Mouse (Mus musculus) cerebellum, adult 9-11 months (tissue): ENCODE results near the gene 4931409K22Rik.
"Not testable (repeated sequence)": the region's sequence is repeated elsewhere in the genome, so short reads cannot be mapped to it uniquely, and the experiment has no call there.

Experiments
- DNase-seq: peaks from one replicate; pipeline ENCODE4 v3.0.0; 2022

The 4931409K22Rik gene

DNA sequence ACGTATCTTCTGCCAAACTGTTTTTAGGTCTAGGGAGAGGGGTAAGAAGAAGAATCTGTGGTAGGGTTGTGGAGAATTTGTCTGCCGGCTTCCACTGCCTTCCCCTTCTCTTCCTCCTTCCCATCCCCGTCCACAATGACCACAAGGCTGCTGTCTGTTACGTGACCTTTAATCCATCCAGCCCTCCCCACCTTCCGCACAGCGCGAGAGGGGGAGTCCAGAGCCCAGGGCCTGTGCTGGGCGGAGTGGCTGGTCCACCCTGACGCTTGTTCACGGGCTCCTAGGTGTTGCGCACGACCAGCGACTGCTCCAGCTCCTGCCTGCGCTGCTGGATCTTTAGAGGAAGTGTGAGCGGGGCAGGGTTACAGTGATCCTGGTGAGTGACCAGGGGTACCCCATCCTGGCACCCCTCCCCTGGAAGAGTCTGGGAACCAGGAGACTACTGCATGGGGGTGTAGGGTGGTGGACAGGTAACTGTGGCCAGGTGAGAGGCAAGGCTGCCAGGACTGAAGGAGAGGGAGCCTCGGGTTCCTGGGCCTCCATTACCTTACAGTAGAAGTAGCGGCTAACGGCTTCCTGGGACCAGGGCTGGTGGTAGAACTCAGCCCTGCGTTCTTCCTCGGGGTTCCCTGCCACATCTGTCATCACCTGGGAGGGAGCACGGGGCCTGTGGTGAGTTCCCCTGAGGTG lies 36.0 kb upstream of the 4931409K22Rik start:
- peak; percentile 27 for DNase-seq

DNA sequence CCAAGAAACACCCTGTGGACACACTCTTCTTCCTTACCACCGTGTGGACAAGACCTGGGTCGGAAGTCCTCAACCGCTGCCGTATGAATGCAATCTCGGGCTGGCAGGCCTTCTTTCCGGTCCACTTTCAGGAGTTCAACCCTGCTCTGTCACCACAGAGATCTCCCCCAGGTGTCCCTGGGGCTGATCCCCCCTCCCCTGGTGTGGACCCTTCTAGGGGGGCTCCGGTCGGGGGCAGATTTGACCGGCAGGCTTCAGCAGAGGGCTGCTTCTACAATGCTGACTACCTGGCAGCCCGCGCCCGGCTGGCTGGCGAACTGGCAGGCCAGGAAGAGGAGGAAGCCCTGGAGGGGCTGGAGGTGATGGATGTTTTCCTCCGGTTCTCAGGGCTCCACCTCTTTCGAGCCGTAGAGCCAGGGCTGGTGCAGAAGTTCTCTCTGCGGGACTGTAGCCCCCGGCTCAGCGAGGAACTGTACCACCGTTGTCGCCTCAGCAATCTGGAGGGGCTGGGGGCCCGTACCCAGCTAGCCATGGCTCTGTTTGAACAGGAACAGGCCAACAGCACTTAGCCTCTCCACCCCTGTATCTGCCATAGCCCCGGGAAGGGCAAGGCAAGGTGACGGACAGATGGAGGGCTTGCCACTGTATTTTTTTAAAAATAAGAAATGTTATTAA lies 35.3 kb upstream of the 4931409K22Rik start:
- DNase-seq: peak; percentile 18

DNA sequence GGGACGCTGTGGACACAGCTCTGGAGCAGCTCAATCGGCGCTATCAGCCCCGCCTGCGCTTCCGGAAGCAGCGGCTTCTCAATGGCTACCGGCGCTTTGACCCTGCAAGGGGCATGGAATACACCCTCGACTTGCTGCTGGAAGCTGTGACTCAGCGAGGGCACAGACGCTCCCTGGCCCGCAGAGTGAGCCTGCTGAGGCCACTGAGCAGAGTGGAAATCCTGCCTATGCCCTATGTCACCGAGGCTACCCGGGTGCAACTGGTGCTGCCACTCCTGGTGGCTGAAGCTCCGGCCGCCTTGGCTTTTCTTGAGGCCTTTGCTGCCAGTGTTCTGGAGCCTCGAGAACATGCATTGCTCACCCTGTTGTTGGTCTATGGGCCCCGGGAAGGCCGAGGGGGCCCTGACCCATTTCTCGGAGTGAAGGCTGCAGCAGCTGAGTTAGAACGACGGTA lies 34.7 kb upstream of the 4931409K22Rik start:
- DNase-seq: no peak

DNA sequence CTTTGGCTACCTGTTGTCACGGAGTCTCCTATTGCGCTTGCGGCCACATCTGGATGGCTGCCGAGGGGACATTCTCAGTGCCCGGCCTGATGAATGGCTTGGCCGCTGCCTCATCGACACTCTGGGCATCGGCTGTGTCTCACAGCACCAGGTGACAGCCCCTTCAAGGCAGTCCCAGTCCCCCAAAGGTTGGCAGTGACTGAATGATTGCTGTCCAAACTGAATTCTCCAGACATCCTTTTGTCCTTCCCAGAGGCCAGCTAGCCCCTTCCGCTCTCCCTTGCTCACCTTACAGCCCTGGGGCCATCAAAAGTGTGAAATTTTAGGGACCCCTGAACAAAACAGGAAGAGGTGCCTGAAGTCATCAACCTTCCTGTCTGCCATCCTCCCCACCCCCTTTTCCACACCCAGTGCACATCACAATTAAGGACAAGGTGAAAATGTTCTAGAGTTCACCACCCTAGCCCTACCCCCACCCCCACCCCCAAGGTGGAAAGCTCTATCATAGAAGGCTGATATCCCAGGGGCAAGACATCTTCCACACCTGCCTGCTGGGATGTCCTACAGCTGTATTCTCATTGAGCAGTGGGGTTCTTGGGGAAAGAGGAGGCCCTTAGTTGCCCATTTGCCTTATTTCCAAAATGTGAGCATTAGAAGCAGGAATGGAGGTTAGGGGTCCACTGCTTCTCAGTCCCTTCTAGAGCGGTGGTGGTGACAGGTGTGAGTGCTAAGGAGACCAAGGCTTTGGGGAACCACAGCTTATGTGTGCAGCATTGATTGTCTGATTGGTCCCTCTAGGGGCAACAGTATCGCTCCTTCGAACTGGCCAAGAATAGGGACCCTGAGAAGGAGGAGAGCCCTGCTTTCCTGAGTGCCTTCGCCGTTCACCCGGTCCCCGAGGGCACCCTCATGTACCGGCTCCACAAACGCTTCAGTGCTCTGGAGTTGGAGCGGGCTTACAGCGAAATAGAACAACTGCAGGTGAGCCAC lies 33.2 kb upstream of the 4931409K22Rik start:
- no peak for DNase-seq

DNA sequence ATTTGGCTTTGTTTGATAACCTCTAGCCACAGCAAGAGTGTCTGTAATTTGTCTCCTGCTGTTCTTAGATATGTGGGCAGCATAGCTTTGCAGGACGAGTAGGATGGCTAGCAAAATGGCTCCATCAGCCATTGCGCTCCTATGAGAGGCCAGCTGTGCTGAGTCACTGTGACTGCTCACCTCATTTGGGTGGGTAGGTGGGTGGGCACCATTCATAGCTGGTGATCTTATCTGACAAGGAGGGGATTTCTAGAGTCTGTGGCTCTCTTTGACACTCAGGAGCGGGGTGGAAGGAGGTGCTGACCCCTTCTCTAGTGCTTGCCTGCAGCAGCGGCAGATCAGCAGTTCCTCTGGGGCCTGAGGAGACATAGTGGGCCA lies 30.6 kb upstream of the 4931409K22Rik start:
- DNase-seq: no peak

DNA sequence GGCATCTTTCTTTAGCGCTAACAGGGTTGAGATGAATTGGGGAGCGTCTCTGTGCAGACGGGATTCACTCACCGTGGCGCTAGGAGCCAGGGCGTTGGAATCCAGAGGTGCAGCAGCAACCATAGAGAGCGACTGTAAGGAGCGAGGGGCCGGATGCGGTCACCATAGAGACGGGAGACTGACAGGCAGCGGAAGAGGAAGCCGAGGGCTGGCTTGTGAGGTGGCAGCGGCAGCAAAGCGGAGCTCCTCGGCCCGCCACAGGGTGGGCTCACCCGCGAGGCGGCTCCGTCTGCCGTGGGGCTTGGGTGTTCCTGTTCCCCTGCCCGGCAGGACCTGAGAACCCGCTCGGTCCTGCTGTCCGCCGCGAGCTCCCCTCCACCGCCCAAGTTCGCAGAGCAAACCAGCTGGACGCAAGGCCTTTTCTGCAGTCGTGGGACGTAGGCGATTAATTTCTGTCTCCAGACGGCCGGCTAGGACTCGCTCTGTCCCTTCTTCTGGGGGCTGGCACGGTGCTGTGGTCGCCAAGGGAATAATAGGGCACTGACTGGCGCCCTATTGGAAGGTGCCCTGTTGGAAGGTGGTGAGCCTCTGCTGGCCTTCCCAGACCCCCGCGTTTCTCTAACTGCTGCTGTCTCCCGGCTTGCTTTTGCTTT lies 30.1 kb upstream of the 4931409K22Rik start, which contains the start of gene Chpf2:
Gene Chpf2 (plus strand): TSS at position 195 of the 653 bp plus-strand sequence.
- DNase-seq: peak; percentile 76

DNA sequence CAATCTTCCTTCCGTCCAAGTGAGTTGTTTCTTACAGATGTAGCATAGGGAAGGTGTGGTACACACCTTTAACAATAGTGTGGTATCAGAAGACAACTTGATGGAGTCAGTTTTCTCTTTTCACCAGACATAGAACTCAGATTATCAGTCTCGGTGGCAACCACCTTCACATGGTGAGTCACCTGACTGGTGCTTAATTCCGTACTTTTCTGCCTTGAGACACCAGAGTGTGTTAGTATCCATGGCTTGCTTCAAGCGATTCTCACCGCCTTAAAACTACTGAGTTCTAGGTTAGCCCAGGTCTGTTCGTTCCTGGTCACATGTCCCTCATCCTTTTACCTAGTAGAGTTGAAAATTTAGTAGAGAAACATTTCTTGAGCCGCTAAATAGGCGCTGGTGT lies 29.5 kb upstream of the 4931409K22Rik start:
- DNase-seq: no peak

DNA sequence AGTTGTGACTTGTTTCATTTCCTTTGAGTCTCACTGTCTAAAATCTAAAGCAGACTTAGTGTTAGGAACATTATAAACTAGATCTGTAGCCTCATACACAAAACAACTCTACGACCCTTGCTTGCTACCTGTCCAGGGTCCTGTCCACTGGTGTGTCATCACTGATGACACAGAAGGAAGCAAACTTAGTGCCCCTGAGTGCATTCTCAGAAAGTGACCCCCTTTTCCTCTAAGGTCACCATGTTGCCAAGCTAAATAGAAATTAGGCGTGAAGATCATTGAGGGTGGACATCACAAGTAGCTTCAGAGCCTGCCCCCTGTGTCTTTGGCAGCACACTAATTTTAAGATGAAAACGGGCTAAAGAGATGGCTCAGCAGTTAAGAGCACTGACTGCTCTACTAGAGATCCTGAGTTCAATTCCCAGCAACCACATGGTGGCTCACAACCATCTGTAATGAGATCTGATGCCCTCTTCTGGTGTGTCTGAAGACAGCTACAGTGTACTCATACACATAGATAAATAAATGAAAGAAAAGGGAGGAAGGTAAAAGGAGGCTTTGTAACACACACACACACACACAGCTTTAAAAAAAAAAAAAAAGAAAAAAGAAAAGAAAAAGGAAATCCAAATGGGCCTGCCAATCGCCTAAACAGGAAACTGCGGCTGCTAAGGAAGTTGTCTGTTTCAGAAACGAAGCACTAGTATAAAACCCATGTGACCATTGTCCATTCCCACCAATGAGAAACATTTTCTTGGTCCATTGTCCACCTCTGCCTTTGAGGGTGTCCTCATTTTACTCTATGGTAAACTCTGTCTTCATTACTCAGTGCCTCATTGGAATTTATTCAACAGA lies 21.7 kb upstream of the 4931409K22Rik start:
- DNase-seq: peak; percentile 41

DNA sequence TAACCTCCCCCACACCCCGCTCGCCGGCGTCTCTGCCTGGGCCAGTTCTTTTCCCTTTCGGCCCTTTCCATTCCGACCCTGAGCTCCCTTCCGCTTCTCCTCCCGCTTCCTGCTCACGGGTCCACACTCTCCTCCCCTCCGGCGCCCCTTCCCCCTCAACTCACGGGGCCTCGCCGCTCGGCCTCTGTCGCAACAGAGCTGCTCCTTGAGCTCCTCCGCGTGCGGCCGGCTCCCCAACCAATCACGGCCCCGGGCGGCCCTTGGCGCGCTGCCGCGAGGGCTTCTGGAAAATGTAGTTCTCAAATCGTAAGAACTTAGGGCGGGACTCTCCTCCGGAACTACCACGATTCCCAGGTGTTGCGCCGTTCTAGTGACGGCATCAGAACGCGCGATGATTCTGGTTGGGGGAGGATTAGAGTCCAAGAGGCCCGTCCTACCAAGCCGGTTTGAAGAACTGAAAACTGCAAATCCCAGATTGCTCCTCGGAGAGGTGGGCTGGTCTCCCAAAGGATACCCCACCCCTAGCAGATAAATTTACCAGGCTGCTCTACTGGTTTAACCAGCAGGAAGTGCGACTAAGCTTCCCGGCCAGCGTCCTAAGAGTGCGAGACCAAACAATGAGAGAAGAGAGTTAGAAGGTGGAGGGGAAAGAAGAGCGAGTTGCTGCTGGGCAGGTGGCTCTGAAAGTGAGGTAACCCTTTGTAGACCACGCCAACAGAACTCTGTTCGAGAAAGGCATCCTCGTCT lies 20.7 kb upstream of the 4931409K22Rik start, which contains the start of gene Abcf2:
Gene Abcf2 (minus strand): TSS at position 285 of the 747 bp plus-strand sequence.
- peak; percentile 100 for DNase-seq

DNA sequence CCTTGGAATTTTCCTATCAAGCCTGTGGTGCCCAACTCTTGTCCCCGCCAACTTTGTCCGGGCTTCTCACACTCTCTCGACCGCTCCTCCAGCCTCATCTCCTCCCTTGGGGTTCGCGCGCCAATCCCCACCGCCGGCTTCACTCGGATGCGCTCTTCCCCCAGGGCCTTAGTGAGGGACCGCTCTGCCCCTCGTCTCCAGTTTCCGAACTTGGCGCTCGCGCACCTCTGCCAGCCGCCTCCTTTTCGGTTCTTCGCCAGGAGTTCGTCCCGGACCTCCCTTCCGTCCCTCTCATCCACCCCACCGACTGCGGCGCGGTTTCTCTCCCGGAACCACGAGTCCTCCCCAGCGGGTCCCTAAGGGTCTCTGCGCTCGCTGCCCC lies 20.2 kb upstream of the 4931409K22Rik start:
- no peak for DNase-seq

DNA sequence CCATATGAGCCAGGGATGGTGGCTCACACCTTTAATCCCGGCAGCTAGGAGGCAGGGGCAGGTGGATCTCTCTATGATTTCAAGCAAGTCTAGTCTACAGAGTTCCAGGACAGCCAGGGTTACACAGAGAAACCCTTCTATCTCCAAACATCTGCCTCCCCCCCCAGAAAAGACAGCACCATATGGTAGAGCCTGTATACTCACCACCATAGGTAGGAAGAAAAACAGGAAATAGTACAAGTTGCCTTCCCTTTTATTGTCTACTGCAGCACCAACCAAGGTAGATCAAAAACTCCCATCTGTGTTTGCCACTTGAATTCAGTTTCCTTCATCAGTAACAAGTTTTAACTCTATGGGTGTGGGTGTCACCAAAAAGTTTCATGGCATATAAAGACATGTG lies 19.3 kb upstream of the 4931409K22Rik start:
- DNase-seq: no peak

DNA sequence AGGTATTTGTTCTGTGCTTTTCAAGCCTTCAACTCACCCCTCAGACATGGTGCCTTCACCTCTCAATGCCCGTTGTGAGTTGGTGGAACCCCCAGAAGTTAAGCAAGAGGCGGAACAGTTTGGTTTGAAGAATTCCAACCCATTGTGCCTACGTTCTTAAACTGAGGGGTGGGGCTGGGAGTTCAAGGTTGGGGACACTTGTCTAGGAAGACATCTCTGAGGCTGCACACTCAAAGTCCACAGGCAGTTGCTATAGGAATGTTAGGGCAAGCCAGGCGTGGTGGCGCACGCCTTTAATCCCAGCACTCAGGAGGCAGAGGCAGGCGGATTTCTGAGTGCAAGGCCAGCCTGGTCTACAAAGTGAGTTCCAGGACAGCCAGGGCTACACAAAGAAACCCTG lies 1.3 kb downstream of the 4931409K22Rik start:
- not testable (repeated sequence) for DNase-seq

DNA sequence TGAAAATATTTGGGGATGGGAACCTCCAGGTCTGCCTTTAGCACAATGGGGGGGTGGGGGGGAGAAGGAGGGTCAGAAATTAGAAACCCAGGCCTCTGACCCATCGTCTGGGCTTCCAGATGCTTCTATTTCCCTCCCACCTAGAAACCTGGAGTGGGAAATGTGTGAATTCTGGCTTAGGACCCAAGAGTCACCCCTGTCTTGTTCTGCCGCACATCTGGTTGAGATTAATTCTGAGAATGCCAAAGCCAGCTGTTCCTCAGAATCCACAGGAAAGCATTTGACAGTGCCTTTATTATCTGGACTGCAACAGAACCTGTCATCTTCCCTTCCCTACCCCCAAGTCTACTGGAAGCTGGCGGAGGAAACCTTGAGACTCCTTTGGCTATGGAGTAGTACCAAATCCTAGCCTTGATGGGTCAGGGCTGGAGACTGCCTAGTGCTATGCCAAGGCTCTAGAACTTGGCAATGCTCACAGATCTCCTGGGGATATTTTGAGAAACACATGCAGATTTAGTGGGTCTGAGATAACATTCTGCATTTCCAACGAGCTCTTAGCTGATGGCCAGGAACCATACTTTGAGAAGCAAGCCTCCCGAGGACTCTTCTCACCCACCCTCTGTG lies 2.9 kb downstream of the 4931409K22Rik start:
- DNase-seq: no peak

DNA sequence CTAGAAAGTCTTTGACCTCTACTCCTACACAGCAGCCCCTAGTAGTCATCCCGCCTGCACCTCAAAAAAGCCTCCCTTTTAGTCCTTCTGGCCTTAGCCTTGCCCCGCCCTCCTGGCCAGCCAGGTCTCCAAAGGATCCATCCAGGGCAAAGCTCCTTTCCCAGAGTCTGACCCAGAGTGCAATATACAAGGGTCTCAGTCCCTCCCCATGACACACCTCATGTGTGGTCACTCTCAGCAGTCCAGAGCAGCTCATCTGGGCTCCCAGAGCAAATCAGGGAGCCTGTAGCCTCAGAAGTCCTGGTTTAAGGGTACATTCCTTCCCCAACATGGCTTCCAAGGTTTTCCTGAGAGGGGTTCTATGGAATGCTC lies 5.3 kb downstream of the 4931409K22Rik start:
- DNase-seq: no peak

DNA sequence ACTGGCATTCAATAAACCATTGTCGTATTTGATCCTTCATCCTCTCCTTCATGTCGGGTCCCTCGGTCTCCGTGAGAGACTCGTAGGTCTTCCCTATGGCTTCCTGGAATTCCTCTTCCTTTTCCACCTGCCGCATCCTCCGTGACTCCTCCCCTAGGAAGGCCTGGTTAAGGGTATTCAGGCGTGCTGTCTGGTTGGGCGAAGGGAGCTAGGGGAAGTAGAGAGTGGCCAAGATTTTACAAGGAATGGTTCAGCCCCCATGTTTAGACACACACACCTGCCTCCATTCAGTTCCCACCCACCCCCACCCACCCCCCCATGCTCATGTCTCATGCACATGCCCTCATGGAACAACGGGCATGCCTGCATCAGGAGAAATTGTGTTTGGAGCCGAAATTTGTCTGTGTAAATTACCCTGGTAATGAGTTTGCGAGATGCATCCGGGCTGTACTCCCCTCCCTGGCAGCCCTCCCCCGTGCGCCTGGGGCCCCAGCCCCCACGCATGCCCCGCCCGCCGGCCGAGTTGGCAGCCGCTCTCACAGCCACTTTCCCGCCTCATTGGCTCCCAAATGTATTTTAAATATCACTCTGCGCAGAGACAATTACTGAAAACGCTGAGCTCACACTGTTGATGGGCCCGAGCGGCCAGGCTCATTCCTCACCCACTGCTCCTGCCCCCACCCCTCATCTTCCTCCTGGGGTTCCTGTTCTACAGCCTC lies 5.9 kb downstream of the 4931409K22Rik start:
- no peak for DNase-seq

DNA sequence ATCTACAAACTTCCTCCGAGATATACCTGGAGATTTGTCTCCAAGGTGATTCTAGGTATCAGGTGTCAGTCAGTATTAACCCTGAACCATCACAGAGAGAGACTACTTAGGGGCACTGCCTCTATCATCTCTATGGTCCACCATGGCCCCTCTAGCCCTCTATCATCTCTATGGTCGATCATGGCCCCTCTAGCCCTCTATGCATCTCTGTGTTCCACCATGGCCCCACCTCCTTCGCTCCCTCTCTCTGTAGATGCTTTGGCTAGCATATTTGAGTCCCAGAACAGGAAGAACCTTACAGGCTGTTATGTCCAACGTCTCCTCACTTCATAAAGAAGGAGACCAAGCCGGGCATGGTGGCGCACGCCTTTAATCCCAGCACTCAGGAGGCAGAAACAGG lies 14.0 kb downstream of the 4931409K22Rik start:
- no peak for DNase-seq

DNA sequence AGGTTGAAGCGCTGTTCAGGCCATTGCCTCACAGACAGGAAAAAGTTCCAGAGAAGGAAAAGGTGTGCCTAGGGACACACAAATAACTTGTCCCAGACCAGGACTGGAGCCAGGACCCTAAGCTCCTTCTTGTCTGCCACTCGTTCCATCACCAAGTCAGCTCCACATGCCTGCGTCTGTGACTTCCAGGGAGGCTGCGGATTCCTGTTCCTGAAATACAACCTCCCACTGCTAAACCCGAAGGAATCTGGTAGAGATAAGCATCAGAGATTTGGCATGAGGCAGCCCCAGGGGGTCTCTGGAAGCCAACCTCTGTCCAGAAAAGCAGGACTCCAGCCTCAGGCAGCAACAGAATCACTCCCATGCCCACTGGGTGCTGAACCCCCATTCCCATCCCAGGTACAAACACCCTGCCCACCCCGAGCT lies 15.5 kb downstream of the 4931409K22Rik start:
- DNase-seq: no peak

DNA sequence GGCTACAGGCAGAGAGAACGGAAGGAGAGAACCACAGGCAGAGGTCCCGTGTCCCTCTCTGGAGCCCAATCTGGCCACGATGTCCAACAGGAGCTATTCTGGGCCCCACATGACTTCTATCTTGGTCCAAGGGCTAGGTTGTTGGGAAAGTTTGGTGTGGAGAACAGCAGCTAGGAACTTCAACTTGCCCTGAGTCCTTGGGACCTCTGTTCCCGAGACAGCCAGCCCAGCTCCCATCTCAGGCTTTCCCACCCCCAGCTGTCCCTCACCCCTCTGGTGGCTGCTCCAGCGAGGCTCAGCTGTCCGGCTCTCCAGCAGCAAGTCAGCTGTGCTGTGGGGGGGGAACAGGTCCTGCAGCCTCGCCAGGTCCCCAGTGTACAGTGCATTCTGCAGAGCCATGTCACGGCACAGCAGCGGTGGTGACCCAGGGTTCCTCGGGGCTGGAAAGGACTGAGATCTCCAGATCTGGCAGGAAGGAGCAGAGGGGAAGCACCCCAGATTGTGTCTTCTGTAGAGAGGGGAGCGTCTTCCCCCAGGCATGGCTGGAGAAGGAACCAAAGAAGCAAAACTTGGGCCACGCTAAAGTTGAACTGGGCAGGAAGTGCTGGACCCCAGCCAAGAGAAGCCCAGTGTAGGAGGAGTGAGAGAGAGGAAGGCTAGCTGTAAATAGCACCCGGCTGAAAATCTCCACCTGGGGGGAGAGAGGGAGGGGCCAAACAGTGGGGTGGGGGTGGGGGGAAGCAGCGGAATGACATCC lies 16.0 kb downstream of the 4931409K22Rik start, which contains the start of gene Asb10:
Gene Asb10 (minus strand): TSS at position 592 of the 757 bp plus-strand sequence.
- no peak for DNase-seq
